Mouse (Mus musculus) kidney, postnatal 0 days (tissue): ENCODE measurements at regions not wholly inside any gene's neighbourhood (a gene's known extent, or its start where the extent isn't known, plus 50 kb on each side); places are given as distances from the start of the nearest gene placed in this dataset.
A peak's percentile ranks its signal among the peaks of the same experiment; 100 is the strongest.

ENCODE experiments used
- ATAC-seq: fragments of 200-750 bp; cut with Nextera tagmentation; replicated peaks from 2 replicates; pipeline ENCODE4 v1.8.0; 2017; ENCODE audit warnings: low read depth, moderate number of reproducible peaks, moderate TSS enrichment, moderate library complexity; ENCODE audit not compliant: low FRiP score
- DNase-seq: peaks from one replicate; pipeline ENCODE4 v3.0.0-alpha.2; 2016; ENCODE audit warnings: low spot score
- H3K27ac ChIP-seq: fragments of 300-500 bp; sonication (generic); 2 replicates; pipeline ENCODE4 v1.5.1; 2014; ENCODE audit warnings: mild to moderate bottlenecking
- H3K27me3 ChIP-seq: fragments of 300-500 bp; sonication (generic); 2 replicates; pipeline ENCODE4 v1.6.1; 2014; ENCODE audit warnings: low read length, mixed read lengths; ENCODE audit not compliant: insufficient read depth
- H3K36me3 ChIP-seq: fragments of 300-500 bp; sonication (generic); 2 replicates; pipeline ENCODE4 v1.6.1; 2014; ENCODE audit warnings: low read length, mixed read lengths; ENCODE audit not compliant: insufficient read depth
- H3K4me1 ChIP-seq: fragments of 300-500 bp; sonication (generic); replicated peaks from 2 replicates; pipeline ENCODE4 v1.6.1; 2014; ENCODE audit warnings: antibody characterized with exemption, low read length, mixed read lengths; ENCODE audit not compliant: insufficient read depth
- H3K4me2 ChIP-seq: fragments of 300-500 bp; sonication (generic); 2 replicates; pipeline ENCODE4 v1.6.1; 2014; ENCODE audit warnings: mild to moderate bottlenecking, low read length, moderate library complexity, mixed read lengths
- H3K4me3 ChIP-seq: fragments of 300-500 bp; sonication (generic); replicated peaks from 2 replicates; pipeline ENCODE4 v1.5.1; 2014; ENCODE audit warnings: low read depth, low read length
- H3K9ac ChIP-seq: fragments of 300-500 bp; sonication (generic); 2 replicates; pipeline ENCODE4 v1.6.1; 2014; ENCODE audit warnings: low read depth, low read length
- H3K9me3 ChIP-seq: fragments of 300-500 bp; sonication (generic); replicated peaks from 2 replicates; pipeline ENCODE4 v1.6.1; 2016; ENCODE audit warnings: low read length, inconsistent platforms, mixed read lengths
- CTCF ChIP-seq: IDR thresholded peaks from 2 replicates; pipeline ENCODE4 v1.5.1; 2016; ENCODE audit warnings: antibody characterized with exemption, low read depth, mild to moderate bottlenecking, moderate library complexity
- WGBS: fragments of 180-500 bp; shearing (Covaris S2); extraction: QIAGEN DNeasy Blood & Tissue Kit; methylation state at CpG from one replicate; pipeline ENCODE4 v1.1.7; 2014; 5-methylcytosine and 5-hydroxymethylcytosine counted together

DNA sequence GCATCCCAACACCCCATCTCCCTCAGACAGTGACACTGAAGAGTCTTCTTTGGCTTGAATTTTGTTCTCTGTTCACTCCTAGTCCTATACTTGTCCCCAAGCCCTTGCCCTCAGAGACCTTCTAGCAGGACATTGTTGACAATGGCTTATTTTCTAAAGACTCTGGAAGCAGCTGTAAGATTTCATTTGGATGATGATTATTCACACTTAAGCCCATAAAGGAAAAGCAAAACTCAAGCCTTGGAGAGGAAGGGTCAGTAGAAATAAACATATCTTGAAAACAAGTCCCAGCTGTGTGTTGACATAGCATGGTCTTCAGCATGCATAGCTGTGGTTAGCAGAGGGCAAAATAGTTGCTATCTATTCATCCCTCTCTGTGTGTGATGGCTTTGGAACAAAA is 59.9 kb upstream of the Cdh11 start:
- TF ChIP-seq CTCF, result no peak
- no peaks in the 10 kb centered on the region for H3K9me3 ChIP-seq
- ATAC-seq (no peak), DNase-seq (peak; percentile 90)
- H3K27me3 ChIP-seq, result no peaks in the 10 kb centered on the region
- no peaks in the 10 kb centered on the region for H3K4me1 ChIP-seq
- H3K36me3 ChIP-seq, result no peaks in the 10 kb centered on the region
- H3K4me2 ChIP-seq, result no peak overlapping the region
- H3K9ac ChIP-seq, result no peak overlapping the region
- H3K27ac ChIP-seq, result no peak overlapping the region
- no peak overlapping the region for H3K4me3 ChIP-seq

DNA sequence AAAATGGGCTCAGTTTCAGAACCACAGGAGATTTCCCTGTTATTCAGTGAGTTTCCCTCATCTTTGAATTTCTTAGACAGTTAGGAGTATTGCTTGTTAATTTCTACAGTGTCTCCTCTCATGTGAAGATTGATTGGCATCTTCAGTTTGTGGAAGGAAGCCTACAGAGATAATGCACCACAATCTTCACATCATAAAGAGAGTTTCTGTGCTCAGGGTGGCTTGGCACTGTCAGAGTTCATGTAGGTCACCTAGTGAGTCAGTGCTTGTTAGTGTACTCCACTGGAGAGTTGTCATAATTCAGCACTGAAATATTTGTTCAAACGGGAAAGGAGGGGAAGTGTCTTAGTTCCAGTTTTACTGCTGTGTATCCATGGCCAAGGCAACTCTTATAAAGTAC is 74.6 kb upstream of the Cdh11 start:
- WGBS, result 52% methylated on average over 1 of the region's 1 CpGs
- ATAC-seq (no peak), DNase-seq (no peak)

DNA sequence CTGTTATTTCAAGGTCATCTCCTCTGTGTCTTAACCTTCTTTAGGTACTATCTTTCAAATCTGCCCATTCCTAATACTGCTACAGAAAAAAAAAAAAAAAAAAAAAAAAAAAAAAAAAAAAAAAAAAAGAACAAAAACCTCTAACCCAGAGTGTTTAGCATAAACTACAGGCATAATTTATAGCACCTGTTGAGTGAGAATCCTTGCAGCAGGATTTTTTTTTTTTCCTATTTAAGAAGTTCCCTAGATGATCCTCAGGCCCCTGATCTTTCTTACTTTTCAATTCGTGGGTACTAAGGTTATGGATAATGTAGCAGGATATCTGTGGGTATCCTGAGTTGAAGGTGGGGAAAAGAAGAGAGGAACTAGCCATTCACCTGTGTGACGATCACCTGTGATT is 114.1 kb upstream of the Cdh11 start:
- Histone ChIP-seq H3K27ac (no peak overlapping the region), H3K27me3 (no peaks in the 10 kb centered on the region), H3K9ac (no peak overlapping the region), H3K36me3 (no peaks in the 10 kb centered on the region), H3K4me1 (no peaks in the 10 kb centered on the region), H3K4me3 (no peak overlapping the region), H3K4me2 (no peak overlapping the region), H3K9me3 (no peaks in the 10 kb centered on the region)
- DNase-seq, result no peak
- no peak for TF ChIP-seq CTCF
- 83% methylated on average over 2 of the region's 2 CpGs for WGBS
- no peak for ATAC-seq

More for the DNA sequence above, 74.6 kb upstream of the Cdh11 start:
- TF ChIP-seq CTCF, result no peak
- Histone ChIP-seq H3K4me1 (no peaks in the 10 kb centered on the region), H3K9ac (no peak overlapping the region), H3K27me3 (no peaks in the 10 kb centered on the region), H3K4me3 (no peak overlapping the region), H3K4me2 (no peak overlapping the region), H3K36me3 (no peaks in the 10 kb centered on the region), H3K27ac (no peak overlapping the region), H3K9me3 (no peaks in the 10 kb centered on the region)

DNA sequence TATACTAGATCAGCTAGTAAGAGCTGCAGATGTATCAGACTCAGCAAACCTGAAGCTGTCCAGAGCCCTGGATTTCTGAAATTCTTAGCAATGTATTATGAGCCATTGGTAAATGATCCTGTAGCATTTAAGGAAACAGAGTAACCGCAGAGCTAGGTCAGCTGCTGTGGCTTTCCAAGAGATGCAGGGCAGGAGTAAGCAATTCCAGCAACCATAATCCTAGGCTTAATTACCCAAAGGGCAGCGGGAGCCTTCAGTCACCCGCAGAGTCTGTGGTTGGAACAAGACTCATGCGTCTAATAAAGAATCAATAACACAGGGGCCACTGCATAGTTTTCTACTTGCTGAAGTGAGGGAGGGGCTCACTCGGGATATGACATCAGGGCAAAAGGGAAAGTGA is 115.2 kb upstream of the Cdh11 start:
- DNase-seq (no peak), ATAC-seq (no peak)
- Histone ChIP-seq H3K4me1 (no peaks in the 10 kb centered on the region), H3K36me3 (no peaks in the 10 kb centered on the region), H3K27ac (no peak overlapping the region), H3K9me3 (no peaks in the 10 kb centered on the region), H3K4me2 (no peak overlapping the region), H3K4me3 (no peak overlapping the region), H3K9ac (no peak overlapping the region), H3K27me3 (no peaks in the 10 kb centered on the region)
- WGBS, result 53% methylated on average over 5 of the region's 5 CpGs
- TF ChIP-seq CTCF, result no peak

DNA sequence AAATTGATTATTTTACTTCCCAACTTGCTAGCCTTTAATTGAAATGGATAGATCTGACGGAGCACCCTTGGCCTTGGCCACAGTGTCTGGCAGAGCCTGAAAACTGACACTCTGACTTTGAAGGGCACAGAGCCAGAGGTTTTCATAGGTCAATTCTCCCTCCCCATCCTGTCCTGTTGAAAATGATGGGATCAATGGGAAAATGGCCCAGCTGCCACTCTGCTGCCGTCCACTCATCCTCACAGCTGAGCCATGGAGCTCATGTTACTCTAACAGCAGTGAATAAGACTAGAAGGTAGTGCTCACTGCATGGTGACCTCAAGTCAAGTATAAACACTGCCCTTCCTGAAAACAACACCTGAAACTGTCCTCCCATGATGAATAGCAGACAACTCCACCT is 122.0 kb upstream of the Cdh11 start:
- no peak overlapping the region for H3K27ac ChIP-seq
- H3K9me3 ChIP-seq, result no peaks in the 10 kb centered on the region
- H3K4me1 ChIP-seq, result no peaks in the 10 kb centered on the region
- no peak overlapping the region for H3K4me2 ChIP-seq
- TF ChIP-seq CTCF, result no peak
- no peak overlapping the region for H3K4me3 ChIP-seq
- DNase-seq, result peak; percentile 56
- WGBS, result 21% methylated on average over 2 of the region's 2 CpGs
- H3K36me3 ChIP-seq, result no peaks in the 10 kb centered on the region
- no peak overlapping the region for H3K9ac ChIP-seq
- H3K27me3 ChIP-seq, result no peaks in the 10 kb centered on the region
- ATAC-seq, result no peak

DNA sequence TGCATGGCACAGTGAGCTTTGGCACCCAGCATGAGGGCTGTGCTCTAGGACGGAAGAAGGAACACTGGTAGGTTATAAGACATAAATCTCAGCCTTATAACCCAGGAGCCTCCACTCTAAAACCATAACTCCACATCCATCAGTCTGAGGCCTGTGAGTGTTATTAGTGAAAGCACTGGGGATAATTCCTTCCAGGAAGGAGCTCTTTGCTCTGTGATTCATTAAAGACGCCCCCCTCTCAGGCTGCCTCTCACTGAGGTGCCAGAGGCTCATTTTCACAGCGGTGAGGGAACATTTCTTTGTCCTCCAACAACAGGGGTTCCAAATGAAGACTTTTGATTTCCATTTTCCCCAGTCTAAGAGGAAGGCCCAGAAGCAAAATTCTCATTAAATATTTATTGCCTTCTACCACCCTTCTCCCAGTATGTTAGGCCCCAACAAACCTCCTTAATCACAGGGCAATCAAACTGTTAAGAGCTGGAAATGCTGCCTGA is 145.9 kb upstream of the Cdh11 start:
- Histone ChIP-seq H3K9me3 (no peaks in the 10 kb centered on the region), H3K36me3 (no peaks in the 10 kb centered on the region), H3K9ac (no peak overlapping the region), H3K4me1 (0 out of 2 replicates have a peak, but pooled peaks cover 3% of the 10 kb centered on the region), H3K4me3 (no peak overlapping the region), H3K4me2 (no peak overlapping the region), H3K27me3 (no peaks in the 10 kb centered on the region), H3K27ac (no peak overlapping the region)
- DNase-seq (peak; percentile 28), ATAC-seq (no peak)
- 17% methylated on average over 3 of the region's 3 CpGs for WGBS
- TF ChIP-seq CTCF, result no peak

DNA sequence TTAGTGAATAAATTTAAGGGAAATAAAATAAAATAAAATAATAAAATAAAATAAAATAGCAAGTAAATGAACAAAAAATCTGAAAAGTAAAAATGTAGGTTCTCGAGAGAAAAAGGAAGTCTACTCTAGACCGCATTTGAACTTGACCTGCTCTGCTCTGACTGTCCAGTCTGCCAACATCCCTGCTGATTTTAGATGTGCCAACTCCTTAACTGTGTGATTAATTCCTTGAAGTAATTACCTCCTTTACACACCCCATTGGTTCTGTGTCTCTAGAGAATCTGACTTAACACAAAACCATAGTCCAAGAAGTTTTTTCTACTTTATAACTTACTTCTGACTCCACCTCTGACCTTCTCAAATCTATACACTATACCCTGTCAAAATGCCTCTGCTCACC is 153.3 kb upstream of the Cdh11 start:
- ATAC-seq, result no peak
- TF ChIP-seq CTCF, result no peak
- WGBS, result 59% methylated on average over 2 of the region's 2 CpGs
- no peaks in the 10 kb centered on the region for H3K27me3 ChIP-seq
- no peak overlapping the region for H3K4me3 ChIP-seq
- H3K4me1 ChIP-seq, result no peaks in the 10 kb centered on the region
- H3K27ac ChIP-seq, result no peak overlapping the region
- H3K9me3 ChIP-seq, result no peaks in the 10 kb centered on the region
- DNase-seq, result peak; percentile 59
- H3K36me3 ChIP-seq, result no peaks in the 10 kb centered on the region
- no peak overlapping the region for H3K4me2 ChIP-seq
- H3K9ac ChIP-seq, result no peak overlapping the region
